Mouse (Mus musculus): ENCODE data around the gene Aurka. TPM values are rescaled to one million over a fixed set of nuclear protein-coding genes. Genes with fewer than 3 reads are reported as not detected.

Aurka gene
- polyA plus RNA-seq, 1 experiment from 2014 or later = 111 TPM

DNA sequence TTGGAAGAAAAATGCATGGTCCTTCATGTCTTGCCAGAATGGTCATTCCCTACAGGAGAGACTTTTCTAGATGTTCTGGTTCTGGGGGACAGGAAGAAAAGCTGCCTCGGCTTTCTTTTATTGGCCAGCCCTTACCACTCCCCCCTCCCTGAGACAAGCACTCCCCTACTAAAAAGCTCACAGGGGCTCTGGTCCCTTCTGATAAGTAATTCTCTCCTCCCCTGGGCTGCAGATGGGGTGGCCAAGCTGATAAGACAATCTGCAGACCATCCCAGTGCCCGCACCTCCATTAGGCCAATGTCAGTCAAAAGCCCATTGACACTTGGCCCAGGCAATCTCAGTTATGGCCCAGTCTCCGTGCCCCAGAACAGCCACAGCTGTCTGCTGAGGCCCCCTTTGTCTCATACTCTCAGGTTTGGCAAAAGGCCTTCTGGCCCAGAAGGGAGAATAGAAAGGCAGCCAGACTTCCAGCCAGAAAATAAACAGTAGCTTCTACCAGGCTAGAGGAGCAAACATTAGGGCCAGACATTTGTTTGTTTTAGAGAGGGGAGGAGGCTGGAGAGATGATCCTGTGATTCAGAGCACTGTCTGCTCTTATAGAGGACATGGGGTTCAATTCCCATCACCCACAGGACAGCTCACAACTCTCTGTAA, 21.9 kb downstream of the Aurka start:
- Histone ChIP-seq H3K9ac (replicated peaks; ENCODE audit: low read depth, low read length) (no peak overlapping the region), H3K27me3 (ENCODE audit: control insufficient read depth, insufficient read depth, low read length) (no peaks in the 10 kb centered on the region), H3K27ac (ENCODE audit: low read length) (peak overlapping the region; percentile 52; the same call in 1 of the 2 replicates), H3K4me1 (ENCODE audit: control insufficient read depth, insufficient read depth, low read length) (peaks cover 4% of the 10 kb centered on the region; the same call in 1 of the 2 replicates), H3K4me2 (replicated peaks; ENCODE audit: low read depth, low read length) (no peak overlapping the region), H3K4me3 (ENCODE audit: low read depth, low read length) (no peak overlapping the region), H3K36me3 (ENCODE audit: control insufficient read depth, insufficient read depth, low read length) (peaks cover 3% of the 10 kb centered on the region; the same call in 1 of the 2 replicates), H3K9me3 (ENCODE audit: control insufficient read depth, low read depth, low read length) (no peaks in the 10 kb centered on the region)
- 15% methylated on average over 3 of the region's 3 CpGs for WGBS
- ATAC-seq (ENCODE audit: insufficient number of reproducible peaks, insufficient read depth, low FRiP score, low read depth) = no peak

DNA sequence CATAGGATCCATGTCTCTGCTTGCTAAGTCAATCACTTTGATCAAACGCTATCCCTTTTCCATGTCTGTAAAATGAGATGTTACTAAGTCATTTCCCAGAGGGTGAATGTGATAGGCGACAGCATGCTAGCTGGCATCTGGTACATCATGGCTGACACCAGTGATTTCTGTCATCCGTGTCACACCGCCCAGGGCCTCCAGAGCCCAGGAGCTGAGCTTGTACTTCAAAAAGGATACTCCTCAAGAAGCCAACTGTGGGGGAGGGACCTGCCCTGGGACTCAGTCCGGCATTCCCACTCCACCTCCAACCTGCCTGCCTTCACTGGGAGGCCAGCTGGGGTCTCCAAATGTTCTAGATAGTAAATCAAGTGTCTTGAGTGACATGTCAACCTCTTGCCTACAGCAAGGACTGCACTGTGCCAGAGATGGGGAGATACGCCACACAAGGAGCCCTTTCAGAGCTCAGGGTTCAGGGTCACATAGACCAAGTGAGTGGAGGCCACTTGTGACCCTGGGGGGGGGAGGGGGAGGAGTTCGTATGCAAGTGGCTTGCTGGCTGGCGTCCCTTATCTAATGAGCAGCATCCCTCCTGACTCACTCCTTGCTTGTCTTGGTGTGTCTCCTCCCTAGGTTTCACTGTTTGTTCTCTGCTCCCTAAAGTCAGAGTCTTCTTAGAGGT, 23.3 kb downstream of the Aurka start:
- no peak for ATAC-seq (ENCODE audit: insufficient number of reproducible peaks, insufficient read depth, low FRiP score, low read depth)
- no peak overlapping the region for H3K9ac ChIP-seq (replicated peaks; ENCODE audit: low read depth, low read length)
- H3K4me2 ChIP-seq (replicated peaks; ENCODE audit: low read depth, low read length) = peak overlapping the region; percentile 98

DNA sequence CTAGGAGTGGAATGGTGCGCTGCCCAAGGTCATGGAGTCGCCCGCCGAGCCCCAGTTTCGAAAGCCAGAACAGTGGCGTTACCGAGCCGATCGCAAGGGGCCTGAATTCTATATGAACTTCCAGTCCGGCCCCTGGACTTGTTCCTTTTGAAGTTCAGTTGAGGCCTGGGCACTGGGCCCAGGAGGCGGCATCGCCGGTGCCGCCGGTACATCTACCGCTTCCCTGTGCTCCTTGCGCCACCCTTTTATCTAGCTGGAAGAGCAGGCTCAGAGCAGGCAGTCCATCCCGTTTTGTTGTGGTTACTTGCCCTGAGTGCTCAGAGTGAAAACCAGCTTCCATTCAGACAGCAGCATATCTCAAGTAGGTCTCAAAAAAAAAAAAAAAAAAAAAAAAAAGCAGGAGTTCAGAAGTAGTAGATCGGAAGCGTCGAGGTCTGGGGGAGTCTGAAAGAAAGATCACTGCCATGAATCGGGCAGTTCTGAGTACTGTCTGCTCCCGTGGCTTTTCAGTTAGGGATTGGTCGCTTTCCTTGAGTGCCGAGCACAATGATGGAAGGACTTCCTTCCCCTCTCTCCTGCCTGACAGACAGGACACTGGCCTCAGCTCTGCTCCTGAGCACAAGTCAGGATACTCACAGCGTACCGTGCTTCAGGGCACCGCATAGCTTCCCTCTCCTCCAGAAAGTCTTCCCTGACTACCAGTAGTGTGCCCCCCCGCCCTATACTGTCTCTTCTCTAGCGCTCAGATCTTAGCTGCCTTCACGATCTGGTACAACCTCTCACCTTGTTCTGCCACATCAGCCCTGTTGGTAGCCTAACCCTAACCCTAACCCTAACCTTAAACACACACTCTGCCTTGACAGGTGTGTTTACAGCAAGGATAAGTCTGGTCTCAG, 24.1 kb downstream of the Aurka start:
- no peak for ATAC-seq (ENCODE audit: insufficient number of reproducible peaks, insufficient read depth, low FRiP score, low read depth)
- Histone ChIP-seq H3K4me2 (replicated peaks; ENCODE audit: low read depth, low read length) (peak overlapping the region; percentile 98), H3K9me3 (ENCODE audit: control insufficient read depth, low read depth, low read length) (peaks cover 3% of the 10 kb centered on the region; the same call in 1 of the 2 replicates), H3K9ac (replicated peaks; ENCODE audit: low read depth, low read length) (peak overlapping the region; percentile 45; the same call in 1 of the 2 replicates), H3K4me3 (ENCODE audit: low read depth, low read length) (peak overlapping the region; percentile 53), H3K4me1 (ENCODE audit: control insufficient read depth, insufficient read depth, low read length) (peaks cover 4% of the 10 kb centered on the region; the same call in 1 of the 2 replicates), H3K27me3 (ENCODE audit: control insufficient read depth, insufficient read depth, low read length) (no peaks in the 10 kb centered on the region), H3K27ac (ENCODE audit: low read length) (no peak overlapping the region), H3K36me3 (ENCODE audit: control insufficient read depth, insufficient read depth, low read length) (no peaks in the 10 kb centered on the region)
- WGBS = 9% methylated on average over 31 of the region's 31 CpGs

More for the DNA sequence above, 23.3 kb downstream of the Aurka start:
- Histone ChIP-seq H3K27me3 (ENCODE audit: control insufficient read depth, insufficient read depth, low read length) (no peaks in the 10 kb centered on the region), H3K4me1 (ENCODE audit: control insufficient read depth, insufficient read depth, low read length) (peaks cover 4% of the 10 kb centered on the region; the same call in 1 of the 2 replicates), H3K9me3 (ENCODE audit: control insufficient read depth, low read depth, low read length) (peaks cover 3% of the 10 kb centered on the region; the same call in 1 of the 2 replicates), H3K4me3 (ENCODE audit: low read depth, low read length) (peak overlapping the region; percentile 53; the same call in 1 of the 2 replicates), H3K27ac (ENCODE audit: low read length) (no peak overlapping the region), H3K36me3 (ENCODE audit: control insufficient read depth, insufficient read depth, low read length) (no peaks in the 10 kb centered on the region)
- WGBS = 65% methylated on average over 8 of the region's 8 CpGs

DNA sequence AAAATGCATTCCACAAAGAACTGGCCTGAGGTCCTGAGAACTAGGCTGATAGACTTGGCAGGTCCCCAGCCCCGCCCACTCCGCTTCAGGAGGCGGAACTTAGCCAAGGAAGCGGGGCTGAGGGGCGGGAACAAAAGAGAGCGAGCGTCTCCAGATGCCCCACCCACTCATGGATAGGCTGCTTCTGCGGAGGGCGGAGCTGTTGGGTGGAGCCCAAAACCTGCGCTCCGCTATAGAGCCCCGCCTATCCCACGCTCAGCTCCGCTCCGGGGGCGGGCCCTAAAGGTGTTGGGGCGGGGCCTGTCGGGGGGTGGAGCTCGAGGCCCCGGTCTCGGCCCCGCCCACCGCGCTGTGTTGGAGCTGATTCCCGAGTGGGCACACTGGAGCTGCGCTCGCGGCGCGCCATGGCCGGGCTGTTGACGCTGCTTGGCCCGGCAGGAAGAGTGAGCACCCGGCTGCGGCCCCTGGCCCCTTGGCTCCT, 25.0 kb downstream of the Aurka start, which contains the start of gene Fam210b:
Gene Fam210b, plus strand, starts transcription at position 308 of the 481 bp plus-strand sequence.
- H3K27ac ChIP-seq (ENCODE audit: low read length) = peak within 1 kb of the TSS; percentile 48
- H3K27me3 ChIP-seq (ENCODE audit: control insufficient read depth, insufficient read depth, low read length) = no peaks in the 10 kb centered on the region
- under 1% methylated on average over 34 of the region's 35 CpGs for WGBS
- peaks cover 4% of the 10 kb centered on the region; the same call in 1 of the 2 replicates for H3K4me1 ChIP-seq (ENCODE audit: control insufficient read depth, insufficient read depth, low read length)
- peaks cover 3% of the 10 kb centered on the region; the same call in 1 of the 2 replicates for H3K9me3 ChIP-seq (ENCODE audit: control insufficient read depth, low read depth, low read length)
- peak within 1 kb of the TSS; percentile 53 for H3K4me3 ChIP-seq (ENCODE audit: low read depth, low read length)
- ATAC-seq (ENCODE audit: insufficient number of reproducible peaks, insufficient read depth, low FRiP score, low read depth) = peak; percentile 96
- peak within 1 kb of the TSS; percentile 45; the same call in 1 of the 2 replicates for H3K9ac ChIP-seq (replicated peaks; ENCODE audit: low read depth, low read length)
- H3K36me3 ChIP-seq (ENCODE audit: control insufficient read depth, insufficient read depth, low read length) = no peaks in the 10 kb centered on the region
- peak within 1 kb of the TSS; percentile 98 for H3K4me2 ChIP-seq (replicated peaks; ENCODE audit: low read depth, low read length)

DNA sequence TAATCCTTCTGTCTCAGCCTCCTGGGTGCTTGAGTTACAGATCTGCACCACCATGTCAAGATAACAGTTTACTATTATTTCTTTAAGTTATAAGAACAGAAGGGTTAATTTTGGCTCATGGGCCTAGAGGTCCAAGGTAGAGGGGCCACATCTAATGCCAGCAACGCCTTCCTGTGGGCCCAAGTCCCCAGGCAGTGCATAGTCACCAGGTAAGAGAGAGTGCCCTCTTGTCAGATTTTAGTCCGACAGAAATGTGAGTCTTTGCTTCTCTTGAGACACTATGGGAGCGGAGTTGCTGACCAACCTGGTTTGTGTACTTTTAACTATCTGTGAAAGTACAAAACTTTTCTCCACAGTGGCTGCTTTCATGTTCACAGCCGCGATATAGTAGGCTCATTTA, 25.7 kb downstream of the Aurka start:
- Histone ChIP-seq H3K9ac (replicated peaks; ENCODE audit: low read depth, low read length) (no peak overlapping the region), H3K9me3 (ENCODE audit: control insufficient read depth, low read depth, low read length) (peaks cover 3% of the 10 kb centered on the region; the same call in 1 of the 2 replicates), H3K4me3 (ENCODE audit: low read depth, low read length) (peak overlapping the region; percentile 53; the same call in 1 of the 2 replicates), H3K4me2 (replicated peaks; ENCODE audit: low read depth, low read length) (peak overlapping the region; percentile 39), H3K27me3 (ENCODE audit: control insufficient read depth, insufficient read depth, low read length) (no peaks in the 10 kb centered on the region), H3K4me1 (ENCODE audit: control insufficient read depth, insufficient read depth, low read length) (peaks cover 4% of the 10 kb centered on the region; the same call in 1 of the 2 replicates), H3K27ac (ENCODE audit: low read length) (peak overlapping the region; percentile 48), H3K36me3 (ENCODE audit: control insufficient read depth, insufficient read depth, low read length) (no peaks in the 10 kb centered on the region)
- no peak for ATAC-seq (ENCODE audit: insufficient number of reproducible peaks, insufficient read depth, low FRiP score, low read depth)
- 32% methylated on average over 5 of the region's 5 CpGs for WGBS

DNA sequence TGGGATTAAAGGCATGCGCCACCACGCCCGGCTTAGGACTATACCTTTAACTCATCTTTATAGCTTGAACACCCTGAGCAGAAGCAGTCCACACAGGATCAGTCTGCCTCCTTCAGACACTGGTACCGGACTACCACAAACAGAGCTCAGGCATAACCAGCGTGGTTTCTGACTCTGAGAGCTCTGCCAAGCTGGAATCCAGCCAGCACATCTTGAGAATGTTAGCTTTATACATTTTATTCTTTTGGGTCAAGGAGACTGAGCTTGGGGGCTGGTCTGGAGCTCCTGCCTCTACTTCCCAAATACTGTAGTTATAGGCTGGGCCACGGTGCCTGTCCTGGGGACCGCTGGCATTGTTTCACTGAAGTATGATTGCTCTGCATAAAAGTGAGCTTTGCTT, 26.6 kb downstream of the Aurka start:
- no peak for ATAC-seq (ENCODE audit: insufficient number of reproducible peaks, insufficient read depth, low FRiP score, low read depth)
- WGBS = 91% methylated on average over 7 of the region's 7 CpGs

DNA sequence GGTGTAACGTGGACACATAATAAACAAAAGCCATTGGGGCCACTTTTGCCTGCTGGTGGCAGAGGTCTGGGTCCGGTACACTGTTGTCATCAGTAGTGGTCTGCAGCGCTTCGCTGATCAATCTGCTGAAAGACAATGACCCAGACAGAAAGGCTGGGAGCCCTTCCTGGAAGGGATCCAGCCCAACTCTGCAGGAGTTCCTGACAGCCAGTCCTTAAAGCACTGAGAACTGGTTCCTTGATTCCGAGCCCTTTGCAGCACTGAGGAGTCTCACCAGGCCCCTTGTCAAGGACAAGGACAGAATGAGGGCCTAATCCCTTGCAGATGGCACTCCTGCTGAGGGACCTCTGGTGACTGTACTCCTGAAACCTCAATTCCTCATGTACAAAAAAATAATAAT, 28.7 kb downstream of the Aurka start:
- no peak overlapping the region for H3K4me2 ChIP-seq (replicated peaks; ENCODE audit: low read depth, low read length)
- H3K36me3 ChIP-seq (ENCODE audit: control insufficient read depth, insufficient read depth, low read length) = no peaks in the 10 kb centered on the region
- no peak overlapping the region for H3K4me3 ChIP-seq (ENCODE audit: low read depth, low read length)
- no peaks in the 10 kb centered on the region for H3K4me1 ChIP-seq (ENCODE audit: control insufficient read depth, insufficient read depth, low read length)
- no peak for ATAC-seq (ENCODE audit: insufficient number of reproducible peaks, insufficient read depth, low FRiP score, low read depth)
- no peak overlapping the region for H3K27ac ChIP-seq (ENCODE audit: low read length)
- no peak overlapping the region for H3K9ac ChIP-seq (replicated peaks; ENCODE audit: low read depth, low read length)
- no peaks in the 10 kb centered on the region for H3K27me3 ChIP-seq (ENCODE audit: control insufficient read depth, insufficient read depth, low read length)
- H3K9me3 ChIP-seq (ENCODE audit: control insufficient read depth, low read depth, low read length) = peaks cover 3% of the 10 kb centered on the region; the same call in 1 of the 2 replicates
- 55% methylated on average over 5 of the region's 5 CpGs for WGBS

More for the DNA sequence above, 26.6 kb downstream of the Aurka start:
- no peaks in the 10 kb centered on the region for H3K36me3 ChIP-seq (ENCODE audit: control insufficient read depth, insufficient read depth, low read length)
- no peak overlapping the region for H3K4me3 ChIP-seq (ENCODE audit: low read depth, low read length)
- H3K9ac ChIP-seq (replicated peaks; ENCODE audit: low read depth, low read length) = no peak overlapping the region
- peaks cover 3% of the 10 kb centered on the region; the same call in 1 of the 2 replicates for H3K9me3 ChIP-seq (ENCODE audit: control insufficient read depth, low read depth, low read length)
- H3K27me3 ChIP-seq (ENCODE audit: control insufficient read depth, insufficient read depth, low read length) = no peaks in the 10 kb centered on the region
- H3K4me1 ChIP-seq (ENCODE audit: control insufficient read depth, insufficient read depth, low read length) = peaks cover 4% of the 10 kb centered on the region; the same call in 1 of the 2 replicates
- H3K27ac ChIP-seq (ENCODE audit: low read length) = no peak overlapping the region
- no peak overlapping the region for H3K4me2 ChIP-seq (replicated peaks; ENCODE audit: low read depth, low read length)
